Mouse (Mus musculus): Measurements from ENCODE around the gene Gm21258.
"Not testable (repeated sequence)": the region's sequence is repeated elsewhere in the genome, so short reads cannot be mapped to it uniquely, and the experiment has no call there.

The Gm21258 gene

DNA sequence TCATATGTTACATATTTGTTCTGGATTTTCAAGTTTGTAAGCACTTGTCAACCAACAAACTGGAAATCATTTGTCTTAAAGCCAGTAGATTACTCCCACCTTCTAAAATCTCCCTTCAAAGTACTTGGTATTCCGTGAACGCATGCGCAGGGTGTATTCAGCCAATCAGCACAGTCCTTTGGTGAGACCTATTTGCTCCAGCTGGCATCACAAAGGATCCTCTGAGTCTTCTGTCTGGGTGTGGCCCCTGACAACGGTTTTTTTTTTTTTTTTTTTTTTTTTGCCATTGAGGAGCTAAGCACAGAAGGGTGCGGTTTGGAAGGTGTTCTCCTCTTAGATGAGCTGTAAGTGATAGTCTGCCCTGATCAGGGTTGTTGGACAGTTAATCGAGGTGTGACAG is at the start of gene Gm21258:
Gene Gm21258 (plus strand): TSS at position 301 of the 400 bp plus-strand sequence.
- in situ Hi-C loops (cut with MboI; ENCODE audit: low pct_unique_long_range_greater_than_20kb in 1 of 2, low sequenced_read_pairs in 2 of 2, unreplicated experiment in 1 of 2) = not testable (repeated sequence)
